Mouse (Mus musculus): ENCODE measurements around the gene Rnf39. TPM values are rescaled to one million over a fixed set of nuclear protein-coding genes. Genes with fewer than 3 reads are reported as not detected.

Rnf39 gene
- polyA plus RNA-seq (2012; rRNA removed), result 0.36 and 0.69 TPM in 2 replicates

GRCm38 (mm10) chr17:36942791-36943471 lies at the start of gene Rnf39:
Rnf39 (plus strand) TSS chr17:36942918.
- H3K27me3 ChIP-seq (replicated peaks; ENCODE audit: control insufficient read depth, insufficient read depth, low read length), result no peaks in the 10 kb centered on the region
- no peaks in the 10 kb centered on the region for H3K36me3 ChIP-seq (ENCODE audit: control insufficient read depth, insufficient read depth, low read length)
- peak within 1 kb of the TSS; percentile 27 for H3K4me3 ChIP-seq (ENCODE audit: insufficient read depth, low read depth, low read length)
- H3K27ac ChIP-seq (ENCODE audit: insufficient read depth, low read depth, low read length), result no peak within 1 kb of the TSS
- H3K4me1 ChIP-seq (ENCODE audit: control insufficient read depth, insufficient read depth, low read length), result peaks cover 8% of the 10 kb centered on the region
- 4% methylated on average over 59 of the region's 59 CpGs for WGBS
- DNase-seq, result no peak
- no peak for TF ChIP-seq POLR2A (IDR thresholded peaks at IDR 0.05; ENCODE audit: low read depth, low read length)

GRCm38 (mm10) chr17:36893387-36893786 lies 49.3 kb upstream of the Rnf39 start:
- no peaks in the 10 kb centered on the region for H3K36me3 ChIP-seq (ENCODE audit: control insufficient read depth, insufficient read depth, low read length)
- no peak for DNase-seq
- no peak overlapping the region for H3K4me3 ChIP-seq (ENCODE audit: insufficient read depth, low read depth, low read length)
- WGBS, result 79% methylated on average over 5 of the region's 5 CpGs
- no peak overlapping the region for H3K27ac ChIP-seq (ENCODE audit: insufficient read depth, low read depth, low read length)
- no peaks in the 10 kb centered on the region for H3K27me3 ChIP-seq (replicated peaks; ENCODE audit: control insufficient read depth, insufficient read depth, low read length)
- TF ChIP-seq CTCF (conservative IDR thresholded peaks at IDR 0.05; ENCODE audit: insufficient read depth, insufficient read length, low read depth, low read length) (no peak), POLR2A (IDR thresholded peaks at IDR 0.05; ENCODE audit: low read depth, low read length) (no peak)
- H3K4me1 ChIP-seq (ENCODE audit: control insufficient read depth, insufficient read depth, low read length), result no peaks in the 10 kb centered on the region

- DNase-seq, result peak; percentile 59
- H3K27me3 ChIP-seq (replicated peaks; ENCODE audit: control insufficient read depth, insufficient read depth, low read length), result no peaks in the 10 kb centered on the region
- H3K27ac ChIP-seq (ENCODE audit: insufficient read depth, low read depth, low read length), result no peak overlapping the region
- TF ChIP-seq CTCF (conservative IDR thresholded peaks at IDR 0.05; ENCODE audit: insufficient read depth, insufficient read length, low read depth, low read length) (peak; percentile 57), POLR2A (IDR thresholded peaks at IDR 0.05; ENCODE audit: low read depth, low read length) (no peak)
- WGBS, result 92% methylated on average over 1 of the region's 1 CpGs
- H3K4me1 ChIP-seq (ENCODE audit: control insufficient read depth, insufficient read depth, low read length), result no peaks in the 10 kb centered on the region
- no peak overlapping the region for H3K4me3 ChIP-seq (ENCODE audit: insufficient read depth, low read depth, low read length)
- no peaks in the 10 kb centered on the region for H3K36me3 ChIP-seq (ENCODE audit: control insufficient read depth, insufficient read depth, low read length)
These were observed 46.1 kb upstream of the Rnf39 start for GRCm38 (mm10) chr17:36896583-36896982.

GRCm38 (mm10) chr17:36897065-36897464 lies 45.7 kb upstream of the Rnf39 start:
- Histone ChIP-seq H3K27me3 (replicated peaks; ENCODE audit: control insufficient read depth, insufficient read depth, low read length) (no peaks in the 10 kb centered on the region), H3K4me1 (ENCODE audit: control insufficient read depth, insufficient read depth, low read length) (no peaks in the 10 kb centered on the region), H3K4me3 (ENCODE audit: insufficient read depth, low read depth, low read length) (no peak overlapping the region), H3K36me3 (ENCODE audit: control insufficient read depth, insufficient read depth, low read length) (no peaks in the 10 kb centered on the region), H3K27ac (ENCODE audit: insufficient read depth, low read depth, low read length) (no peak overlapping the region)
- no peak for TF ChIP-seq CTCF (conservative IDR thresholded peaks at IDR 0.05; ENCODE audit: insufficient read depth, insufficient read length, low read depth, low read length)
- no peak for TF ChIP-seq POLR2A (IDR thresholded peaks at IDR 0.05; ENCODE audit: low read depth, low read length)
- no peak for DNase-seq

GRCm38 (mm10) chr17:36897552-36898205 lies 45.0 kb upstream of the Rnf39 start, which contains the start of gene Trim31:
Trim31 (plus strand) TSS chr17:36898118.
- Histone ChIP-seq H3K4me3 (ENCODE audit: insufficient read depth, low read depth, low read length) (no peak within 1 kb of the TSS), H3K4me1 (ENCODE audit: control insufficient read depth, insufficient read depth, low read length) (no peaks in the 10 kb centered on the region), H3K27me3 (replicated peaks; ENCODE audit: control insufficient read depth, insufficient read depth, low read length) (no peaks in the 10 kb centered on the region), H3K36me3 (ENCODE audit: control insufficient read depth, insufficient read depth, low read length) (no peaks in the 10 kb centered on the region), H3K27ac (ENCODE audit: insufficient read depth, low read depth, low read length) (no peak within 1 kb of the TSS)
- no peak for TF ChIP-seq POLR2A (IDR thresholded peaks at IDR 0.05; ENCODE audit: low read depth, low read length)
- TF ChIP-seq CTCF (conservative IDR thresholded peaks at IDR 0.05; ENCODE audit: insufficient read depth, insufficient read length, low read depth, low read length), result no peak
- no peak for DNase-seq
- WGBS, result 55% methylated on average over 6 of the region's 6 CpGs

GRCm38 (mm10) chr17:36899376-36899775 lies 43.3 kb upstream of the Rnf39 start:
- DNase-seq, result no peak
- H3K27me3 ChIP-seq (replicated peaks; ENCODE audit: control insufficient read depth, insufficient read depth, low read length), result no peaks in the 10 kb centered on the region
- H3K27ac ChIP-seq (ENCODE audit: insufficient read depth, low read depth, low read length), result no peak overlapping the region
- H3K4me3 ChIP-seq (ENCODE audit: insufficient read depth, low read depth, low read length), result no peak overlapping the region
- H3K4me1 ChIP-seq (ENCODE audit: control insufficient read depth, insufficient read depth, low read length), result no peaks in the 10 kb centered on the region
- 89% methylated on average over 4 of the region's 4 CpGs for WGBS
- no peaks in the 10 kb centered on the region for H3K36me3 ChIP-seq (ENCODE audit: control insufficient read depth, insufficient read depth, low read length)
- no peak for TF ChIP-seq POLR2A (IDR thresholded peaks at IDR 0.05; ENCODE audit: low read depth, low read length)
- TF ChIP-seq CTCF (conservative IDR thresholded peaks at IDR 0.05; ENCODE audit: insufficient read depth, insufficient read length, low read depth, low read length), result no peak

- Histone ChIP-seq H3K27me3 (replicated peaks; ENCODE audit: control insufficient read depth, insufficient read depth, low read length) (no peaks in the 10 kb centered on the region), H3K36me3 (ENCODE audit: control insufficient read depth, insufficient read depth, low read length) (no peaks in the 10 kb centered on the region), H3K4me1 (ENCODE audit: control insufficient read depth, insufficient read depth, low read length) (no peaks in the 10 kb centered on the region), H3K4me3 (ENCODE audit: insufficient read depth, low read depth, low read length) (no peak overlapping the region), H3K27ac (ENCODE audit: insufficient read depth, low read depth, low read length) (no peak overlapping the region)
- TF ChIP-seq CTCF (conservative IDR thresholded peaks at IDR 0.05; ENCODE audit: insufficient read depth, insufficient read length, low read depth, low read length) (no peak), POLR2A (IDR thresholded peaks at IDR 0.05; ENCODE audit: low read depth, low read length) (no peak)
- DNase-seq, result no peak
- 86% methylated on average over 5 of the region's 5 CpGs for WGBS
These were observed 42.7 kb upstream of the Rnf39 start for GRCm38 (mm10) chr17:36900001-36900400.

Data from kidney, adult 2 months (tissue).